Mouse (Mus musculus): ENCODE measurements at regions not wholly inside any gene's neighbourhood (a gene's known extent, or its start where the extent isn't known, plus 50 kb on each side); places are given as distances from the start of the nearest gene placed in this dataset.

DNA sequence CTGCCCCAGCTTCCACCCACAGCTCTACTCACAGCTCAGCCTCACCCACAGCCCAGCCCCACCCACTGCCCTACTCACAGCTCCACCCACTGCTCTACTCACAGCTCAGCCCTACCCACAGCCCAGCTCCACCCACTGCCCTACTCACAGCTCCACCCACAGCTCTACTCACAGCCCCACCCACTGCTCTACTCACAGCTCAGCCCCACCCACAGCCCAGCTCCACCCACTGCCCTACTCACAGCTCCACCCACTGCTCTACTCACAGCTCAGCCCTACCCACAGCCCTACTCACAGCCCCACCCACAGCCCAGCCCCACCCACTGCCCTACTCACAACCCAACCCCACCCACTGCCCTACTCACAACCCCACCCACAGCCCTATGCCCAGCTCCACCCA lies 56.5 kb upstream of the Phox2b start:
- DNase-seq = no peak

DNA sequence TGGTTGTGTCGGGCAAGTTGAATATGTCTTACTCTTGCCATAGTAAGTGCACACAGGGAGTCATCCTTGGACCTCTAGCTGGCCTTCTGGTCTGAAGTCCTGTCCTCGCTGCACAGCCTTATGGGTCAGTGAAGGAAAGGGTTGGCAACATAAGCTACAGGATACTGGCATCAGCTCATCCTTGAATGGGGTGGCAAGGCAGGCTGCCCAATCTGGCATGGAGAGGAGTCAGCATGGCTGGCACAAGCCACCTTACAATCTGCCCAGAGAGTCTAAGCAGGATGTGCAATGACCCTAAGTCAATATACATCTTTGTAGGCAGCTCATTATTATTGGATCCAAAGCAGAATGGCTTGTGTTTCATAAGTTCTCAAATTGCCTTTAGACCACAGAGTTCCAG lies 57.8 kb upstream of the Phox2b start:
- DNase-seq = no peak

DNA sequence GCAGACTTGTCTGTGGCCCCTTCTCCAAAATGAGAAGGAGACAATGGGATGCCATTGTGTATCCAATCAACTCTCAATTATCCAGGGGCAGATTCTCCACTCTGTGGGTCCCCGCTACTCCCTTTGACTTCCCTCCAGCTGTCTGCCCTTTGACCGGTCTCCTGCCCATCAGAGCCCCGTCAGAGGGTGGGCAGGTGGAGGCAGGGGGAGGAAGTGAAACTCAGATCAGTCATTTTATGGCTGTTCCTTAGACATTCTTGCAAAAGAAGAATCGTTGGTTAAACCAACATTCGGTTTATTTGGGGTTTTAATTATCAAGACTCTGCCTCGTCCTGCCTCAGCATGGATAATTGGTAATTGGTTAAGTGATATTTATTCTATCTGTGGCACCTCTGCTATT lies 77.7 kb upstream of the Phox2b start:
- DNase-seq = no peak

- no peak for DNase-seq
Measured at GRCm38 (mm10) chr5:67179221-67179620, 80.1 kb upstream of the Phox2b start.

DNA sequence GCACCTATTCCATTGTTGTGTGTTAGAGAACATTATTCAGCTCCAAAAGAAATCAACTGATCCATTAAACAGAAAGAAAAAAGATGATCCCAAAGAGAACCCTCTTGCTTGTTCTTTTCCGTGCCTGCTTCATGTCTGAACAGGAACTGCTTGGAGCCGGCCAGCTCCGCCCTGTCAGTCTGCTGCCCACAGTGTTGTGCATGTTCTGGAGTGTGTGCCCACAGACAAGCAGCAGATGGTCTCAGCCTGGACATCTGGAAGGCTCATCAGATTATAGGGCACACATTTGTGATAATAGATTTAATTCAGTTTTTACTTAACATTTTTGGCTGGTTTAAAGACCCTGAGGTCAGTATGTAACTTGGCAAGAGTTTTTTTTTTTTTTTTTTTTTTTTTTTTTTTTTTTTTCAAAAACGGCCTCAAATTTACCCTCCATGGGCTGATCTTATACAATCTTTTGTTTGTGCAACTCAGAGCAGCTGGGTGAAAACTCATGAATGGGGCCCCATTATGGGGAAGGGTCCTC lies 70.9 kb upstream of the Tmem33 start:
- DNase-seq = peak; percentile 30

- no peak for DNase-seq
Measured at GRCm38 (mm10) chr5:67194065-67194464, 66.3 kb upstream of the Tmem33 start.

- no peak for DNase-seq
Measured at GRCm38 (mm10) chr5:67205083-67205738, 55.2 kb upstream of the Tmem33 start.
